Mouse (Mus musculus): ENCODE data around the gene Ppp2r3a.

DNA sequence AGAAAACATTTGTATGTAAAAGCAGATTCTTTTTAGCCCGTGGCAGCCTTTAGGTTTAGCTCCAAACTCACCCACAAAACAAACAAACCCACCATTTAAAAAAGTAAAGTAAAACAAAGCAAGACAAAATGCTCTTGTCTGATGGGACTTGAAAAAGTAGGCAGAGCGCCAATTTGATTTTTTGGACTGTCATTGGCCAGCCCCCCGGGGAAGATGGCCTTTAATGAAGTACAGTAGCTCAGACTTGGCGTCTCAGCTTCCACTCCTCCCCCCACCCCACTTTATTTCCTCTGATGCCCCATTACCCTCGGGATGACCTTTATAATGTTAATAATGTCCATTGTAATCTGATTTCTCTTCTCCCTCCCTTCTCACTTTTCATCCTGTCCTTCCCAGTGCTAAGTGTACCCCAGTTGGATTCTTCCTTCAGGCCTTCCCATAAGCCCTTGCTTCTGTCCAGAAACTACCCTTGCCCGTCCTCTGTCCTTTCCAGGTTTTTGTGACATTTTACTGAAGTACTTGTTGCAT is 189.3 kb downstream of the Ppp2r3a start:
- no peak for TF ChIP-seq CTCF (IDR thresholded peaks at IDR 0.05; ENCODE audit: low read depth, low read length)
- TF ChIP-seq POLR2A (IDR thresholded peaks at IDR 0.05; ENCODE audit: extremely low read depth, insufficient read depth, low read length): no peak

Data from liver, adult 2 months (tissue).